Mouse (Mus musculus): Measurements from ENCODE around the gene Ifna13. TPM values are rescaled to one million over a fixed set of nuclear protein-coding genes. Genes with fewer than 3 reads are reported as not detected.
A peak's percentile ranks its signal among the peaks of the same experiment; 100 is the strongest.

Gene Ifna13
- total RNA-seq (2021) (not detected), polyA plus RNA-seq (2012; rRNA removed) (not detected in 2 replicates)
- long read RNA-seq, result 0 reads

- no peak for DNase-seq
Observed at GRCm38 (mm10) chr4:88644359-88644758, at the start of gene Ifna13. TSS of gene Ifna13 (minus strand) at chr4:88644459.

- no peak for DNase-seq
Observed at GRCm38 (mm10) chr4:88693392-88693791, 49.1 kb upstream of the Ifna13 start.

- no peak for DNase-seq
Observed at GRCm38 (mm10) chr4:88692537-88692936, 48.3 kb upstream of the Ifna13 start.

GRCm38 (mm10) chr4:88691259-88691658 is 47.0 kb upstream of the Ifna13 start, which contains the start of gene Ifnab:
TSS of gene Ifnab (minus strand) at chr4:88691359.
- no peak for DNase-seq

GRCm38 (mm10) chr4:88683812-88684211 is 39.6 kb upstream of the Ifna13 start, which contains the start of gene Ifna2:
TSS of gene Ifna2 (minus strand) at chr4:88683912.
- no peak for DNase-seq

- DNase-seq, result no peak
Observed at GRCm38 (mm10) chr4:88681353-88681752, 37.1 kb upstream of the Ifna13 start.

- no peak for DNase-seq
Observed at GRCm38 (mm10) chr4:88680362-88680761, 36.1 kb upstream of the Ifna13 start.

- no peak for DNase-seq
Observed at GRCm38 (mm10) chr4:88676824-88677223, 32.6 kb upstream of the Ifna13 start, which contains the start of gene Ifna16. TSS of gene Ifna16 (minus strand) at chr4:88676924.

GRCm38 (mm10) chr4:88655461-88655860 is 11.2 kb upstream of the Ifna13 start:
- DNase-seq, result no peak

GRCm38 (mm10) chr4:88653644-88654043 is 9.4 kb upstream of the Ifna13 start:
- no peak for DNase-seq

GRCm38 (mm10) chr4:88642526-88642925 is 1.7 kb downstream of the Ifna13 start:
- no peak for DNase-seq

- peak; percentile 90 for DNase-seq
Observed at GRCm38 (mm10) chr4:88641077-88641831, 3.0 kb downstream of the Ifna13 start.

GRCm38 (mm10) chr4:88640704-88641076 is 3.6 kb downstream of the Ifna13 start:
- no peak for DNase-seq

- no peak for DNase-seq
Observed at GRCm38 (mm10) chr4:88634311-88634710, 9.9 kb downstream of the Ifna13 start, which contains the start of gene C87499. TSS of gene C87499 (minus strand) at chr4:88634411.

GRCm38 (mm10) chr4:88603276-88603675 is 41.0 kb downstream of the Ifna13 start, which contains the start of gene Ifna12:
TSS of gene Ifna12 (minus strand) at chr4:88603376.
- DNase-seq, result no peak

Other genes with a start within 250 kb of the Ifna13 start
Only the 30 nearest of the 33 such genes appear.
- gene Ifnb1, start 121.7 kb downstream of the Ifna13 start, total RNA-seq (2021), result not detected
- not detected in 2 replicates for gene Ifnb1, start 121.7 kb downstream of the Ifna13 start, polyA plus RNA-seq (2012; rRNA removed)
- not detected for gene Ifna15, start 86.2 kb downstream of the Ifna13 start, total RNA-seq (2021)
- not detected in 2 replicates for gene Ifna15, start 86.2 kb downstream of the Ifna13 start, polyA plus RNA-seq (2012; rRNA removed)
- not detected for gene Ifna14, start 72.7 kb downstream of the Ifna13 start, total RNA-seq (2021)
- not detected in 2 replicates for gene Ifna14, start 72.7 kb downstream of the Ifna13 start, polyA plus RNA-seq (2012; rRNA removed)
- not detected for gene Ifna9, start 52.1 kb downstream of the Ifna13 start, total RNA-seq (2021)
- 0.22 TPM in 1 of 2 replicates, not detected in the other for gene Ifna9, start 52.1 kb downstream of the Ifna13 start, polyA plus RNA-seq (2012; rRNA removed)
- not detected for gene Ifna12, start 41.1 kb downstream of the Ifna13 start, total RNA-seq (2021)
- not detected in 2 replicates for gene Ifna12, start 41.1 kb downstream of the Ifna13 start, polyA plus RNA-seq (2012; rRNA removed)
- not detected for gene C87499, start 10.0 kb downstream of the Ifna13 start, total RNA-seq (2021)
- not detected in 2 replicates for gene C87499, start 10.0 kb downstream of the Ifna13 start, polyA plus RNA-seq (2012; rRNA removed)
- gene Ifna16, start 32.5 kb upstream of the Ifna13 start, total RNA-seq (2021), result not detected
- gene Ifna16, start 32.5 kb upstream of the Ifna13 start, polyA plus RNA-seq (2012; rRNA removed), result not detected in 2 replicates
- not detected for gene Ifna2, start 39.5 kb upstream of the Ifna13 start, total RNA-seq (2021)
- not detected in 2 replicates for gene Ifna2, start 39.5 kb upstream of the Ifna13 start, polyA plus RNA-seq (2012; rRNA removed)
- gene Ifnab, start 46.9 kb upstream of the Ifna13 start, total RNA-seq (2021), result not detected
- not detected in 2 replicates for gene Ifnab, start 46.9 kb upstream of the Ifna13 start, polyA plus RNA-seq (2012; rRNA removed)
- gene Gm26566, start 77.3 kb upstream of the Ifna13 start, total RNA-seq (2021), result under 1 TPM in 1 of 2 experiments, not detected in 1; 0.38 TPM
- 0.76 and 1.0 TPM in 2 replicates for gene Gm26566, start 77.3 kb upstream of the Ifna13 start, polyA plus RNA-seq (2012; rRNA removed)
- gene Klhl9, start 78.0 kb upstream of the Ifna13 start, total RNA-seq (2021), result 10 to 100 TPM; 70.8 to 79.3 TPM
- 22.2 and 29.6 TPM in 2 replicates for gene Klhl9, start 78.0 kb upstream of the Ifna13 start, polyA plus RNA-seq (2012; rRNA removed)
- gene Gm13271, start 110.4 kb upstream of the Ifna13 start, total RNA-seq (2021), result not detected
- not detected in 2 replicates for gene Gm13271, start 110.4 kb upstream of the Ifna13 start, polyA plus RNA-seq (2012; rRNA removed)
- gene Gm13283, start 115.7 kb upstream of the Ifna13 start, total RNA-seq (2021), result not detected
- gene Gm13283, start 115.7 kb upstream of the Ifna13 start, polyA plus RNA-seq (2012; rRNA removed), result not detected in 2 replicates
- gene Gm13290, start 129.4 kb upstream of the Ifna13 start, total RNA-seq (2021), result not detected
- not detected in 2 replicates for gene Gm13290, start 129.4 kb upstream of the Ifna13 start, polyA plus RNA-seq (2012; rRNA removed)
- gene Gm13289, start 132.5 kb upstream of the Ifna13 start, total RNA-seq (2021), result not detected
- not detected in 2 replicates for gene Gm13289, start 132.5 kb upstream of the Ifna13 start, polyA plus RNA-seq (2012; rRNA removed)
- gene Gm13272, start 135.4 kb upstream of the Ifna13 start, total RNA-seq (2021), result not detected
- not detected in 2 replicates for gene Gm13272, start 135.4 kb upstream of the Ifna13 start, polyA plus RNA-seq (2012; rRNA removed)
- gene Ifnz, start 137.7 kb upstream of the Ifna13 start, total RNA-seq (2021), result not detected
- gene Ifnz, start 137.7 kb upstream of the Ifna13 start, polyA plus RNA-seq (2012; rRNA removed), result not detected in 2 replicates
- not detected for gene Gm13276, start 141.2 kb upstream of the Ifna13 start, total RNA-seq (2021)
- not detected in 2 replicates for gene Gm13276, start 141.2 kb upstream of the Ifna13 start, polyA plus RNA-seq (2012; rRNA removed)
- not detected for gene Gm13277, start 144.2 kb upstream of the Ifna13 start, total RNA-seq (2021)
- not detected in 2 replicates for gene Gm13277, start 144.2 kb upstream of the Ifna13 start, polyA plus RNA-seq (2012; rRNA removed)
- gene Gm13278, start 147.1 kb upstream of the Ifna13 start, total RNA-seq (2021), result not detected
- gene Gm13278, start 147.1 kb upstream of the Ifna13 start, polyA plus RNA-seq (2012; rRNA removed), result not detected in 2 replicates
- not detected for gene Gm13275, start 150.0 kb upstream of the Ifna13 start, total RNA-seq (2021)
- 0.22 TPM in 1 of 2 replicates, not detected in the other for gene Gm13275, start 150.0 kb upstream of the Ifna13 start, polyA plus RNA-seq (2012; rRNA removed)
- gene Gm13279, start 152.9 kb upstream of the Ifna13 start, total RNA-seq (2021), result not detected
- gene Gm13279, start 152.9 kb upstream of the Ifna13 start, polyA plus RNA-seq (2012; rRNA removed), result not detected in 2 replicates
- not detected for gene Gm13285, start 155.2 kb upstream of the Ifna13 start, total RNA-seq (2021)
- not detected in 2 replicates for gene Gm13285, start 155.2 kb upstream of the Ifna13 start, polyA plus RNA-seq (2012; rRNA removed)
- not detected for gene Gm13287, start 158.8 kb upstream of the Ifna13 start, total RNA-seq (2021)
- gene Gm13287, start 158.8 kb upstream of the Ifna13 start, polyA plus RNA-seq (2012; rRNA removed), result 0.22 TPM in 1 of 2 replicates, not detected in the other
- not detected for gene Gm13288, start 161.1 kb upstream of the Ifna13 start, total RNA-seq (2021)
- not detected in 2 replicates for gene Gm13288, start 161.1 kb upstream of the Ifna13 start, polyA plus RNA-seq (2012; rRNA removed)
- not detected for gene Ifna7, start 171.8 kb upstream of the Ifna13 start, total RNA-seq (2021)
- gene Ifna7, start 171.8 kb upstream of the Ifna13 start, polyA plus RNA-seq (2012; rRNA removed), result not detected in 2 replicates
- not detected for gene Ifna11, start 175.5 kb upstream of the Ifna13 start, total RNA-seq (2021)
- gene Ifna11, start 175.5 kb upstream of the Ifna13 start, polyA plus RNA-seq (2012; rRNA removed), result not detected in 2 replicates
- not detected for gene Ifna6, start 183.0 kb upstream of the Ifna13 start, total RNA-seq (2021)
- gene Ifna6, start 183.0 kb upstream of the Ifna13 start, polyA plus RNA-seq (2012; rRNA removed), result not detected in 2 replicates
- not detected for gene Ifna5, start 191.1 kb upstream of the Ifna13 start, total RNA-seq (2021)
- not detected in 2 replicates for gene Ifna5, start 191.1 kb upstream of the Ifna13 start, polyA plus RNA-seq (2012; rRNA removed)
- not detected for gene Ifna4, start 197.4 kb upstream of the Ifna13 start, total RNA-seq (2021)
- not detected in 2 replicates for gene Ifna4, start 197.4 kb upstream of the Ifna13 start, polyA plus RNA-seq (2012; rRNA removed)